Mouse (Mus musculus) Patski (cell line): ENCODE measurements around the gene Sulf2. TPM values are rescaled to one million over a fixed set of nuclear protein-coding genes. Genes with fewer than 3 reads are reported as not detected.

ENCODE experiments used
- ATAC-seq: fragments of 100-300 bp; one replicate; pipeline ENCODE4 v1.8.0; 2021
- CTCF ChIA-PET: fragments of 350-600 bp; sonication (Branson Sonifier 250); formaldehyde crosslinking; loops from one replicate; lab custom pipeline; 2022; ENCODE audit warnings: inconsistent platforms; lab: Charles Lee
- POLR2A ChIA-PET: fragments of 350-600 bp; sonication (Branson Sonifier 250); formaldehyde crosslinking; loops from one replicate; lab custom pipeline; 2022; ENCODE audit warnings: antibody characterized with exemption, inconsistent platforms; lab: Charles Lee
- DNase-seq: peaks from one replicate; pipeline ENCODE4 v3.0.0-alpha.2; 2011; ENCODE audit warnings: low read depth, low spot score
- H3K27me3 ChIP-seq: fragments of 371-371 bp; one replicate; pipeline ENCODE4 v1.5.1; 2021
- CTCF ChIP-seq: fragments of 100-300 bp; IDR thresholded peaks from one replicate; pipeline ENCODE4 v1.5.1; 2021
- in situ Hi-C: fragments of 300-500 bp; cut with MboI; formaldehyde crosslinking; loops from 3 replicates; pipeline ENCODE4 v1.11.1; 2018; ENCODE audit warnings: low pct_unique_long_range_greater_than_20kb, mixed read lengths
- polyA plus RNA-seq: library from polyadenylated mRNA; unstranded; gene quantifications from one replicate; pipeline ENCODE4 v1.2.3, GENCODE M21; 2021

Sulf2 gene
- polyA plus RNA-seq, 1 experiment from 2014 or later = 31.6 TPM

GRCm38 (mm10) chr2:166156122-166156521, 659 bp upstream of the Sulf2 start:
- TF ChIP-seq CTCF = no peak
- POLR2A ChIA-PET = no interaction called here
- ATAC-seq = no peak

GRCm38 (mm10) chr2:166154749-166155453, 562 bp downstream of the Sulf2 start:
- no peak for ATAC-seq
- in situ Hi-C loops = loop anchor here (5.0 kb wide), 4 partner anchors 48 to 407 kb away; no protein-coding TSS in a partner anchor
- no peak for TF ChIP-seq CTCF
- CTCF ChIA-PET = interaction anchor here (0.8 to 1.6 kb wide), 9 partner anchors 8 to 406 kb away, joined by 3 to 6 read pairs (median 3); no protein-coding TSS in a partner anchor
- no peak for DNase-seq
- H3K27me3 ChIP-seq = peaks cover 4% of the 10 kb centered on the region
- POLR2A ChIA-PET = no interaction called here

More at GRCm38 (mm10) chr2:166156122-166156521, 659 bp upstream of the Sulf2 start:
- H3K27me3 ChIP-seq = peaks cover 4% of the 10 kb centered on the region
- CTCF ChIA-PET = interaction anchor here (1.2 to 1.4 kb wide), 4 partner anchors 10 to 332 kb away, joined by 3 to 4 read pairs (median 3); no protein-coding TSS in a partner anchor
- in situ Hi-C loops = loop anchor here (5.0 kb wide), 2 partner anchors 291 to 406 kb away; no protein-coding TSS in a partner anchor
- DNase-seq = no peak

GRCm38 (mm10) chr2:166153891-166154711, 1.4 kb downstream of the Sulf2 start:
- H3K27me3 ChIP-seq = peaks cover 4% of the 10 kb centered on the region
- no peak for TF ChIP-seq CTCF
- ChIA-PET CTCF (interaction anchor here (1.6 kb wide), 1 partner anchor 45 kb away, joined by 6 read pairs; no protein-coding TSS in a partner anchor), POLR2A (no interaction called here)
- ATAC-seq (no peak), DNase-seq (no peak)
- in situ Hi-C loops = loop anchor here (5.0 kb wide), 2 partner anchors 47 to 203 kb away; no protein-coding TSS in a partner anchor

- DNase-seq (no peak), ATAC-seq (no peak)
- in situ Hi-C loops = loop anchor here (5.0 kb wide), 2 partner anchors 46 to 204 kb away; no protein-coding TSS in a partner anchor
- ChIA-PET POLR2A (no interaction called here), CTCF (no interaction called here)
- H3K27me3 ChIP-seq = peaks cover 4% of the 10 kb centered on the region
- TF ChIP-seq CTCF = no peak
Observed at GRCm38 (mm10) chr2:166153399-166153793, 2.1 kb downstream of the Sulf2 start.

- TF ChIP-seq CTCF = no peak
- ChIA-PET POLR2A (interaction anchor here (0.5 kb wide), 1 partner anchor 189 kb away, joined by 3 read pairs; no protein-coding TSS in a partner anchor), CTCF (interaction anchor here (1.0 kb wide), 1 partner anchor 44 kb away, joined by 3 read pairs; no protein-coding TSS in a partner anchor)
- peaks cover 4% of the 10 kb centered on the region for H3K27me3 ChIP-seq
- DNase-seq (no peak), ATAC-seq (no peak)
- in situ Hi-C loops = loop anchor here (5.0 kb wide), 2 partner anchors 46 to 204 kb away; no protein-coding TSS in a partner anchor
Observed at GRCm38 (mm10) chr2:166152734-166153398, 2.6 kb downstream of the Sulf2 start.

GRCm38 (mm10) chr2:166151510-166152473, 3.7 kb downstream of the Sulf2 start:
- CTCF ChIA-PET = interaction anchor here (1.0 kb wide), 1 partner anchor 43 kb away, joined by 3 read pairs; no protein-coding TSS in a partner anchor
- POLR2A ChIA-PET = interaction anchor here (0.5 kb wide), 2 partner anchors 11 to 190 kb away, joined by 3 read pairs; no protein-coding TSS in a partner anchor
- in situ Hi-C loops = loop anchor here (5.0 kb wide), 2 partner anchors 44 to 206 kb away; no protein-coding TSS in a partner anchor
- TF ChIP-seq CTCF = no peak
- ATAC-seq (no peak), DNase-seq (peak; percentile 77)
- peaks cover 4% of the 10 kb centered on the region for H3K27me3 ChIP-seq

- H3K27me3 ChIP-seq = peaks cover 4% of the 10 kb centered on the region
- DNase-seq (no peak), ATAC-seq (no peak)
- in situ Hi-C loops = loop anchor here (5.0 kb wide), 2 partner anchors 43 to 207 kb away; no protein-coding TSS in a partner anchor
- ChIA-PET POLR2A (no interaction called here), CTCF (no interaction called here)
- no peak for TF ChIP-seq CTCF
Observed at GRCm38 (mm10) chr2:166150584-166150983, 4.9 kb downstream of the Sulf2 start.

- DNase-seq (no peak), ATAC-seq (no peak)
- no peak for TF ChIP-seq CTCF
- ChIA-PET POLR2A (no interaction called here), CTCF (interaction anchor here (1.3 kb wide), 1 partner anchor 41 kb away, joined by 3 read pairs; no protein-coding TSS in a partner anchor)
- peaks cover 4% of the 10 kb centered on the region for H3K27me3 ChIP-seq
- in situ Hi-C loops = no loop called here
Observed at GRCm38 (mm10) chr2:166149482-166149881, 6.0 kb downstream of the Sulf2 start.
